Mouse (Mus musculus): ENCODE measurements around the gene Pold3. TPM values are rescaled to one million over a fixed set of nuclear protein-coding genes. Genes with fewer than 3 reads are reported as not detected.

Pold3 gene
- polyA plus RNA-seq, 1 experiment, result 19.8 TPM

- TF ChIP-seq MAX (IDR thresholded peaks at IDR 0.05), result no peak
- no peak for TF ChIP-seq MYOD1 (IDR thresholded peaks at IDR 0.05; ENCODE audit: control insufficient read depth, insufficient read length, low read depth)
- TF ChIP-seq CEBPB (IDR thresholded peaks at IDR 0.05; ENCODE audit: low read depth), result no peak
- TF ChIP-seq CTCF (IDR thresholded peaks at IDR 0.05; ENCODE audit: control insufficient read depth, insufficient read depth, insufficient read length), result peak; percentile 32
- peak; percentile 45 for TF ChIP-seq USF1 (IDR thresholded peaks at IDR 0.05; ENCODE audit: low read depth)
- no peak for TF ChIP-seq MYOG (IDR thresholded peaks at IDR 0.05; ENCODE audit: control insufficient read depth, extremely low read depth, insufficient read length)
- TF ChIP-seq FOSL1 (IDR thresholded peaks at IDR 0.05; ENCODE audit: insufficient read depth, low read length, poor library complexity, severe bottlenecking), result no peak
- Histone ChIP-seq H3K36me3 (ENCODE audit: control insufficient read depth, insufficient read depth) (no peaks in the 10 kb centered on the region), H3K79me3 (ENCODE audit: low read depth) (no peaks in the 10 kb centered on the region), H3ac (ENCODE audit: control insufficient read depth, insufficient read length, low read depth) (peak within 1 kb of the TSS; percentile 76), H3K4me3 (ENCODE audit: insufficient read depth, poor library complexity, severe bottlenecking) (peak within 1 kb of the TSS; percentile 40), H3K79me2 (ENCODE audit: control insufficient read depth, insufficient read depth) (no peaks in the 10 kb centered on the region), H3K27me3 (ENCODE audit: control insufficient read depth, insufficient read depth, insufficient read length) (no peaks in the 10 kb centered on the region)
Measured at GRCm38 (mm10) chr7:100159105-100159841, 37.9 kb upstream of the Pold3 start, which contains the start of gene Lipt2. Gene Lipt2, plus strand, starts transcription at chr7:100159277.

GRCm38 (mm10) chr7:100157669-100158068 lies 36.3 kb upstream of the Pold3 start:
- H3K4me3 ChIP-seq (ENCODE audit: insufficient read depth, poor library complexity, severe bottlenecking), result no peak overlapping the region
- H3ac ChIP-seq (ENCODE audit: control insufficient read depth, insufficient read length, low read depth), result no peak overlapping the region
- no peaks in the 10 kb centered on the region for H3K79me2 ChIP-seq (ENCODE audit: control insufficient read depth, insufficient read depth)
- H3K27me3 ChIP-seq (ENCODE audit: control insufficient read depth, insufficient read depth, insufficient read length), result no peaks in the 10 kb centered on the region
- peak; percentile 47 for TF ChIP-seq CEBPB (IDR thresholded peaks at IDR 0.05; ENCODE audit: low read depth)
- TF ChIP-seq FOSL1 (IDR thresholded peaks at IDR 0.05; ENCODE audit: insufficient read depth, low read length, poor library complexity, severe bottlenecking), result peak; percentile 32
- no peak for TF ChIP-seq CTCF (IDR thresholded peaks at IDR 0.05; ENCODE audit: control insufficient read depth, insufficient read depth, insufficient read length)
- H3K79me3 ChIP-seq (ENCODE audit: low read depth), result no peaks in the 10 kb centered on the region
- H3K36me3 ChIP-seq (ENCODE audit: control insufficient read depth, insufficient read depth), result no peaks in the 10 kb centered on the region

GRCm38 (mm10) chr7:100150626-100151025 lies 29.3 kb upstream of the Pold3 start:
- Histone ChIP-seq H3K27me3 (ENCODE audit: control insufficient read depth, insufficient read depth, insufficient read length) (no peaks in the 10 kb centered on the region), H3ac (ENCODE audit: control insufficient read depth, insufficient read length, low read depth) (no peak overlapping the region), H3K79me2 (ENCODE audit: control insufficient read depth, insufficient read depth) (no peaks in the 10 kb centered on the region), H3K36me3 (ENCODE audit: control insufficient read depth, insufficient read depth) (no peaks in the 10 kb centered on the region), H3K4me3 (ENCODE audit: insufficient read depth, poor library complexity, severe bottlenecking) (no peak overlapping the region), H3K79me3 (ENCODE audit: low read depth) (no peaks in the 10 kb centered on the region)
- TF ChIP-seq MYOD1 (IDR thresholded peaks at IDR 0.05; ENCODE audit: control insufficient read depth, insufficient read length, low read depth) (no peak), MAX (IDR thresholded peaks at IDR 0.05) (no peak), MYOG (IDR thresholded peaks at IDR 0.05; ENCODE audit: control insufficient read depth, extremely low read depth, insufficient read length) (no peak), CEBPB (IDR thresholded peaks at IDR 0.05; ENCODE audit: low read depth) (no peak), FOSL1 (IDR thresholded peaks at IDR 0.05; ENCODE audit: insufficient read depth, low read length, poor library complexity, severe bottlenecking) (no peak), CTCF (IDR thresholded peaks at IDR 0.05; ENCODE audit: control insufficient read depth, insufficient read depth, insufficient read length) (no peak), USF1 (IDR thresholded peaks at IDR 0.05; ENCODE audit: low read depth) (no peak)

GRCm38 (mm10) chr7:100150086-100150485 lies 28.7 kb upstream of the Pold3 start:
- Histone ChIP-seq H3K79me3 (ENCODE audit: low read depth) (no peaks in the 10 kb centered on the region), H3K4me3 (ENCODE audit: insufficient read depth, poor library complexity, severe bottlenecking) (no peak overlapping the region), H3ac (ENCODE audit: control insufficient read depth, insufficient read length, low read depth) (no peak overlapping the region), H3K79me2 (ENCODE audit: control insufficient read depth, insufficient read depth) (no peaks in the 10 kb centered on the region), H3K27me3 (ENCODE audit: control insufficient read depth, insufficient read depth, insufficient read length) (no peaks in the 10 kb centered on the region), H3K36me3 (ENCODE audit: control insufficient read depth, insufficient read depth) (no peaks in the 10 kb centered on the region)
- TF ChIP-seq MYOD1 (IDR thresholded peaks at IDR 0.05; ENCODE audit: control insufficient read depth, insufficient read length, low read depth) (no peak), USF1 (IDR thresholded peaks at IDR 0.05; ENCODE audit: low read depth) (no peak), CTCF (IDR thresholded peaks at IDR 0.05; ENCODE audit: control insufficient read depth, insufficient read depth, insufficient read length) (no peak), MAX (IDR thresholded peaks at IDR 0.05) (no peak), FOSL1 (IDR thresholded peaks at IDR 0.05; ENCODE audit: insufficient read depth, low read length, poor library complexity, severe bottlenecking) (no peak), MYOG (IDR thresholded peaks at IDR 0.05; ENCODE audit: control insufficient read depth, extremely low read depth, insufficient read length) (no peak), CEBPB (IDR thresholded peaks at IDR 0.05; ENCODE audit: low read depth) (no peak)

- H3K27me3 ChIP-seq (ENCODE audit: control insufficient read depth, insufficient read depth, insufficient read length), result peaks cover 4% of the 10 kb centered on the region
- no peaks in the 10 kb centered on the region for H3K79me3 ChIP-seq (ENCODE audit: low read depth)
- TF ChIP-seq CTCF (IDR thresholded peaks at IDR 0.05; ENCODE audit: control insufficient read depth, insufficient read depth, insufficient read length) (no peak), FOSL1 (IDR thresholded peaks at IDR 0.05; ENCODE audit: insufficient read depth, low read length, poor library complexity, severe bottlenecking) (no peak), MYOD1 (IDR thresholded peaks at IDR 0.05; ENCODE audit: control insufficient read depth, insufficient read length, low read depth) (no peak), CEBPB (IDR thresholded peaks at IDR 0.05; ENCODE audit: low read depth) (no peak), MYOG (IDR thresholded peaks at IDR 0.05; ENCODE audit: control insufficient read depth, extremely low read depth, insufficient read length) (no peak), MAX (IDR thresholded peaks at IDR 0.05) (no peak), USF1 (IDR thresholded peaks at IDR 0.05; ENCODE audit: low read depth) (no peak)
- H3K4me3 ChIP-seq (ENCODE audit: insufficient read depth, poor library complexity, severe bottlenecking), result no peak overlapping the region
- H3K79me2 ChIP-seq (ENCODE audit: control insufficient read depth, insufficient read depth), result no peaks in the 10 kb centered on the region
- no peaks in the 10 kb centered on the region for H3K36me3 ChIP-seq (ENCODE audit: control insufficient read depth, insufficient read depth)
- no peak overlapping the region for H3ac ChIP-seq (ENCODE audit: control insufficient read depth, insufficient read length, low read depth)
Measured at GRCm38 (mm10) chr7:100148586-100148985, 27.2 kb upstream of the Pold3 start.

All from C2C12 (cell line).